Mouse (Mus musculus): Measurements from ENCODE around the gene Socs3.

DNA sequence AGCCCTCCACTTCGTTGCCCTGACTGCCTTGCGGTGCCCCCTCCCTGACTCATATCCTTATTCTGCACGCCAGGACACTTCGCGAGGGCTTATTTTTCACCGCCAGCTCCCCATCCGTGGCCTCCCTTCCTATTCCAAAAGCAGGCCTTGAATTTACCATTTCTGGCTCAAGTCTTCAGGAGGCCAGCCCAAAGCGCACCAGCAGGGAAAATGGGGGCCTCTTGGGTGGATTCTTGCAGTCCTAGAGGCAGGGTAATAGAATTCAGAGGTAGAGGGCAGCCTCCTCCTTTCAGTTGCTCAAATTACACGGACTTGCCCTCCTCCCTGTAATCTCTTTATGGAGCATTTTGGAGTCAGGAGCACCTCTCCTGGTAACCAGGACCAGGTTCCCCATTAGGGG is 6.0 kb downstream of the Socs3 start:
- no peak for TF ChIP-seq CTCF (conservative IDR thresholded peaks at IDR 0.05; ENCODE audit: insufficient read depth, insufficient read length, low read depth, low read length)
- TF ChIP-seq POLR2A (IDR thresholded peaks at IDR 0.05; ENCODE audit: low read depth, low read length), result no peak

Data from kidney, adult 2 months (tissue).